Mouse (Mus musculus) hindbrain, embryonic 13.5 days (tissue): Measurements from ENCODE around the gene Ly6c2. TPM values are rescaled to one million over a fixed set of nuclear protein-coding genes. Genes with fewer than 3 reads are reported as not detected.
"Not testable (repeated sequence)": the region's sequence is repeated elsewhere in the genome, so short reads cannot be mapped to it uniquely, and the experiment has no call there.

ENCODE experiments used
- ATAC-seq: fragments of 200-750 bp; cut with Nextera tagmentation; 2 replicates; pipeline ENCODE4 v1.8.0; 2017; ENCODE audit warnings: moderate TSS enrichment; ENCODE audit not compliant: low FRiP score
- H3K27ac ChIP-seq: fragments of 300-500 bp; sonication (generic); 2 replicates; pipeline ENCODE4 v1.5.1; 2015; ENCODE audit warnings: inconsistent platforms, mild to moderate bottlenecking, moderate library complexity
- H3K27me3 ChIP-seq: fragments of 300-500 bp; sonication (generic); 2 replicates; pipeline ENCODE4 v1.6.1; 2015; ENCODE audit warnings: mild to moderate bottlenecking, inconsistent platforms
- H3K36me3 ChIP-seq: fragments of 300-500 bp; sonication (generic); 2 replicates; pipeline ENCODE4 v1.6.1; 2015; ENCODE audit warnings: mild to moderate bottlenecking, inconsistent platforms
- H3K4me1 ChIP-seq: fragments of 300-500 bp; sonication (generic); replicated peaks from 2 replicates; pipeline ENCODE4 v1.6.1; 2015; ENCODE audit warnings: inconsistent platforms
- H3K4me2 ChIP-seq: fragments of 300-500 bp; sonication (generic); 2 replicates; pipeline ENCODE4 v1.6.1; 2015; ENCODE audit warnings: inconsistent platforms, mild to moderate bottlenecking, moderate library complexity
- H3K4me3 ChIP-seq: fragments of 300-500 bp; sonication (generic); 2 replicates; pipeline ENCODE4 v1.5.1; 2015; ENCODE audit warnings: mild to moderate bottlenecking, inconsistent platforms
- H3K9ac ChIP-seq: fragments of 300-500 bp; sonication (generic); 2 replicates; pipeline ENCODE4 v1.6.1; 2015; ENCODE audit warnings: mild to moderate bottlenecking, inconsistent platforms
- H3K9me3 ChIP-seq: fragments of 300-500 bp; sonication (generic); 2 replicates; pipeline ENCODE4 v1.6.1; 2016; ENCODE audit warnings: inconsistent platforms
- WGBS: fragments of 180-500 bp; shearing (Covaris S2); methylation state at CpG from one replicate; pipeline ENCODE4 v1.1.7; 2015; 5-methylcytosine and 5-hydroxymethylcytosine counted together
- polyA plus RNA-seq: library from polyadenylated mRNA; unstranded; fragments of >200 nt; fragmentation: Nextera tagmentation; extraction: Ambion mirVana; gene quantifications from 2 replicates; pipeline ENCODE4 v1.2.1, GENCODE M21; 2015

The Ly6c2 gene
- polyA plus RNA-seq, 1 experiment from 2014 or later: not detected

DNA sequence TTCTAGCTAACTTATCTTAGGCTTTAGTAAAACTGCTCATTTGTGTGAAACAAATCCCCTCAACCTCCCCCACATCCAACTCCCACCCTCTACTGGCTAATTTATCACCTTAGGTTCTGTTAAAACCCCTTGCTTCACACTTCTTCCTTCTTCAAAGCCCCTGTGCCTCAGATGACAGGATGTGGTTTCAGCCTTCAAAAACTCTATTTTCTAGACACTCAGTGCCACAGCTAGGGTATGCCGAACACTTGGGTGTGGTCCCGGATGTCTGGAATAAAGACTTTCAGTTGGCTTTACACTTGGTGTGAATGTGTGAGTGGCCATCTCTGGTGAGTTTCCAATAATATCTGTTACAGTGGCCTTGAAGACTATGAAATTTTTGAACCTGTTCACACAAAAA, 4.8 kb upstream of the Ly6c2 start:
- no peak overlapping the region for H3K9ac ChIP-seq

DNA sequence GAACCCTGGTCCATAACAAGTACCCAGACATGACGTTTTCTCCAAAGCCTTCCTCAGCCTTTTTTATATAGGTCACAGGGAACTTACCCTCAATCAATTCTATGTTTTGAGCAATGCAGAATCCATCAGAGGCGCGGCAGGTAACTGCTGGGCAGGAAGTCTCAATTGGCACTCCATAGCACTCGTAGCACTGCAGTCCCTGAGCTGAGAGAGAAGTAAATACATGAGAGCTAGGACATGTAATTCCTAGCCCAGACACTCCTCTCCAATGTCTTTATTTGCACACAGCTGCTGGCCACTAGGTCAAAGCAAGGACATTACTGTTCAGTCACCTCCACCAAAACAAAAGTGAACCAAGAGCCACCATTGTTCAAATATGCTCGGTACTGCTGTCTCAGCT, 1.3 kb downstream of the Ly6c2 start:
- not testable (repeated sequence) for ATAC-seq, H3K4me3 ChIP-seq, H3K27me3 ChIP-seq, H3K27ac ChIP-seq, H3K4me2 ChIP-seq, H3K4me1 ChIP-seq, H3K9me3 ChIP-seq, H3K9ac ChIP-seq, H3K36me3 ChIP-seq
- 79% methylated on average over 2 of the region's 5 CpGs for WGBS

More for the DNA sequence above, 4.8 kb upstream of the Ly6c2 start:
- Histone ChIP-seq H3K4me1 (no peaks in the 10 kb centered on the region), H3K4me3 (no peak overlapping the region), H3K4me2 (no peak overlapping the region), H3K9me3 (no peaks in the 10 kb centered on the region), H3K36me3 (no peaks in the 10 kb centered on the region), H3K27me3 (no peaks in the 10 kb centered on the region), H3K27ac (no peak overlapping the region)
- 92% methylated on average over 2 of the region's 2 CpGs for WGBS
- no peak for ATAC-seq

DNA sequence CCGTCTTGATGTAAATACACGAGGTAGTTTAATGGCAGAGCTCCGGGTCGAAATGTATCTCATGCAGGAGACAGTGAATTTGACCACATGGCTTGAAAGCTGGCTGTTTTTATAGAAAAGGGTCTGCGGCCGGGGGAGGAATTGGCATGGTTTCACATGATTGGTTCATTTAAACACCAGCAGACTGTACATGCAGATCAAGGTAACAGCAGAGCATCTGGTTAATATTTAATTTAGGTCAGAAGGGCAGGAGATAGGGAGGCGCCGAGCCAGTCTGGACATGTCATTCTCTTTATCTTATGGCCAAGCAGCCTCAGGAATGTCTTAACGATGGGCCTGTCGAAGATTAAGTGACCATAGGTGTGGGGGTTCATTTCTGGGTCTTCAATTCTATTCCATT, 12.5 kb downstream of the Ly6c2 start:
- H3K27me3 ChIP-seq: no peaks in the 10 kb centered on the region
- ATAC-seq: no peak
- H3K4me3 ChIP-seq: no peak overlapping the region
- no peak overlapping the region for H3K9ac ChIP-seq
- WGBS: 89% methylated on average over 10 of the region's 10 CpGs
- no peaks in the 10 kb centered on the region for H3K9me3 ChIP-seq
- H3K4me1 ChIP-seq: no peaks in the 10 kb centered on the region
- H3K36me3 ChIP-seq: no peaks in the 10 kb centered on the region
- H3K4me2 ChIP-seq: no peak overlapping the region
- H3K27ac ChIP-seq: no peak overlapping the region

DNA sequence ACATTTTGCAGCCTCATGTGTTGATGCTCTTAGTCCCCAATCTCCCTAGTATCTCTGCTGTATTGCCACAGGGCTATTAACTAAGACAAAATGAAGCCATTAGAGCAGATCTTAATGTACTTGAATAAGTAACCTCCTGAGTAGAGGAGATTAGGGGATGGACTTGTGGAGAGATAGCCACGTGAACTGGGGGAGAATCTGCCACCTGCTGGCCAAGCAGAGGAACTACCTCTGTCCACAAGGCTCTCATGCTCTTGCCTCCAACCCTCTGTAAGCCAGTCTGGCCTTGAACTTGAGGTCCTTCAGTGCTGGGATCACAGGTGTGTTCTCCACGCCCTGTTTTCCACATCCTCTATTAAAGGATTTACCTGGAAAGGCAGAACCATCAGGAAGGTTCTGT, 23.7 kb downstream of the Ly6c2 start:
- not testable (repeated sequence) for H3K36me3 ChIP-seq, H3K4me3 ChIP-seq, H3K4me2 ChIP-seq, H3K27ac ChIP-seq, H3K9me3 ChIP-seq, H3K9ac ChIP-seq, H3K27me3 ChIP-seq, ATAC-seq, H3K4me1 ChIP-seq
- 9% methylated on average over 2 of the region's 2 CpGs for WGBS

DNA sequence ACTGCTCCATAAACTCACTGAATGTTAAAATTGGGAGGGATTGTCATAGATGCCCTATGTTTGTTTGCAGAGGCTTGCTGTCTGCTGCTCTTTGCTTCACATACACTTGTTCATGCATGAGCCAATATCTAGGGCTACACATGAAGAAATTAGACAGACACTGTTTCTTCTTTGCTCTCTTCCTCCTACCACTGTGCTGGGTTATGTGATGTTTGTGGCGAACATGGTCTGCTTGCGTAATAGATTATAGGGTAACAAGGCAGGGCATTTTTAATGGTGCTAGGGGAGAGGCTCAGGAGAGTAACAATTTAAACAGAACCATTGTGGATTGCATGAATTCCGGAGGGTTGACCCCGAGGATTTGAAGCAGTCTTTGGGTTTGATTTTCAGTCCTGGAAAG, 41.8 kb downstream of the Ly6c2 start:
- Histone ChIP-seq H3K27ac (no peak overlapping the region), H3K4me2 (no peak overlapping the region), H3K36me3 (no peaks in the 10 kb centered on the region), H3K4me1 (no peaks in the 10 kb centered on the region), H3K9me3 (no peaks in the 10 kb centered on the region), H3K27me3 (no peaks in the 10 kb centered on the region), H3K9ac (no peak overlapping the region), H3K4me3 (no peak overlapping the region)
- no peak for ATAC-seq
- 90% methylated on average over 4 of the region's 4 CpGs for WGBS

DNA sequence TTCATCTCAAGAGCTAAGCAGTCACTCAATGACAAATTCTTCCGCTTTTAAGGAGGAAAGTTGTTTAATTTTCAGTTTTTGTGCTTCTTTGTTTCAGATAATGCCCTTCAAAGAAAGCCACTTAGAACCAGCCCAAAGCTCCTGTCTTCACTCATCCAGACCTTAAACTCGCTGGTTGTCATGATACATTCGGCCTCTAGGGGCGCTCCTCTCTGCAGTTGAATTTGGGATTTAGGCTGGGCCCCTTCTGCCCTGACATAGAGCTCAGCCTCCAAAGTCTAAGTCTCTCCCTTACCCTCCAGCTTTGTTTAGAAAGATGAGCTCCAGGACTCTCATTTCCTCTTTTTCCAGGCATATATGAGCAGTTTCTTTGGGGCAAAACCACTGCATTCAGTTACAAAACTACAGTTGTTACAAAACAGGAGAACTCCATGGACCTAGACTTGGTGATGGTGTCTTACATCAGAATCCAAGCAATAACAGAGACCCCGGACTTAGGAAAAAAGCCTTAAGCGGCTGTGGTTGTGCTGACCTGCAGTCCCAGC, 49.7 kb downstream of the Ly6c2 start:
- H3K4me3 ChIP-seq, H3K4me1 ChIP-seq, H3K9ac ChIP-seq, H3K9me3 ChIP-seq, H3K27me3 ChIP-seq, ATAC-seq, H3K27ac ChIP-seq, H3K4me2 ChIP-seq, H3K36me3 ChIP-seq: not testable (repeated sequence)
- 32% methylated on average over 6 of the region's 6 CpGs for WGBS

DNA sequence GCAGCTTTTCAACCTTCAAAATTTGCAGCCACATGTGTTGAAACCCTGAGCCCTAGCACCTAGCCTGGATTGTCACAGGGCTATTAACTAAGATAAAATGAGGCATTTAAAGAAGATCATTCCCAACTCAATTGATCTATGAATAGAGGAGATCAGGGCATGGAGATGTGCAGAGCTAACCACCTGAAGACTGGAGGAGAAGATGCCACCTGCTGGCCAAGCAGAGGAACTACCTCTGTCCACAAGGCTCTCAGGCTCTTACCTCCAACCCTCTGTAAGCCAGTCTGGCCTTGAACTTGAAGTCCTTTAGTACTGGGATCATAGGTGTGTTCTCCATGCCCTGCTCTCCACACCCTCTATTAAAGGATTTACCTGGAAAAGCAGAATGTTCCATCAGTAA, 51.3 kb downstream of the Ly6c2 start:
- Histone ChIP-seq H3K36me3 (no peaks in the 10 kb centered on the region), H3K27ac (no peak overlapping the region), H3K9ac (no peak overlapping the region), H3K4me2 (no peak overlapping the region), H3K4me1 (no peaks in the 10 kb centered on the region), H3K9me3 (no peaks in the 10 kb centered on the region), H3K27me3 (no peaks in the 10 kb centered on the region), H3K4me3 (no peak overlapping the region)
- ATAC-seq: no peak

Other genes with a start within 250 kb of the Ly6c2 start
- not detected in 2 replicates for gene 2010109I03Rik, start 214.9 kb downstream of the Ly6c2 start, polyA plus RNA-seq
- gene Ly6i, start 128.5 kb downstream of the Ly6c2 start, polyA plus RNA-seq: not detected in 2 replicates
- gene Ly6a, start 113.9 kb downstream of the Ly6c2 start, polyA plus RNA-seq: 0.34 TPM in 1 of 2 replicates, not detected in the other
- gene Ly6c1, start 63.1 kb downstream of the Ly6c2 start, polyA plus RNA-seq: 2.0 and 2.7 TPM in 2 replicates
- not detected in 2 replicates for gene Ly6g, start 43.3 kb upstream of the Ly6c2 start, polyA plus RNA-seq
- gene BC025446, start 104.4 kb upstream of the Ly6c2 start, polyA plus RNA-seq: not detected in 2 replicates
- not detected in 2 replicates for gene Ly6f, start 156.5 kb upstream of the Ly6c2 start, polyA plus RNA-seq